Mouse (Mus musculus) E14TG2a.4 (cell line): ENCODE results near the gene Gm45337.

ENCODE experiments used
- CTCF ChIP-seq: conservative IDR thresholded peaks from 2 replicates; pipeline ENCODE4 v1.5.1; 2014; ENCODE audit warnings: low read length
- NANOG ChIP-seq: IDR thresholded peaks from 2 replicates; pipeline ENCODE4 v1.6.1; 2014; ENCODE audit warnings: borderline replicate concordance, low read length, mixed read lengths

- TF ChIP-seq CTCF (no peak), NANOG (no peak)
Measured at GRCm38 (mm10) chr7:142188156-142188555, 43.7 kb upstream of the Gm45337 start.
